Mouse (Mus musculus) stomach, embryonic 16.5 days (tissue): ENCODE measurements around the gene Zfp146. TPM values are rescaled to one million over a fixed set of nuclear protein-coding genes. Genes with fewer than 3 reads are reported as not detected.

Experiments
- ATAC-seq: fragments of 200-750 bp; cut with Nextera tagmentation; 2 replicates; pipeline ENCODE4 v1.8.0; 2017; ENCODE audit warnings: moderate number of reproducible peaks, moderate TSS enrichment; ENCODE audit not compliant: insufficient read depth, low FRiP score
- H3K27ac ChIP-seq: fragments of 300-500 bp; sonication (generic); 2 replicates; pipeline ENCODE4 v1.5.1; 2014; ENCODE audit warnings: low read length
- H3K27me3 ChIP-seq: fragments of 300-500 bp; sonication (generic); 2 replicates; pipeline ENCODE4 v1.6.1; 2014; ENCODE audit warnings: low read length, control low read depth, mixed read lengths; ENCODE audit not compliant: control insufficient read depth, insufficient read depth
- H3K36me3 ChIP-seq: fragments of 300-500 bp; sonication (generic); 2 replicates; pipeline ENCODE4 v1.6.1; 2014; ENCODE audit warnings: low read length; ENCODE audit not compliant: control insufficient read depth, insufficient read depth
- H3K4me1 ChIP-seq: fragments of 300-500 bp; sonication (generic); 2 replicates; pipeline ENCODE4 v1.6.1; 2014; ENCODE audit warnings: low read length, control low read depth, mixed read lengths; ENCODE audit not compliant: control insufficient read depth, insufficient read depth
- H3K4me2 ChIP-seq: fragments of 300-500 bp; sonication (generic); 2 replicates; pipeline ENCODE4 v1.6.1; 2014; ENCODE audit warnings: low read depth, low read length, mixed read lengths
- H3K4me3 ChIP-seq: fragments of 300-500 bp; sonication (generic); replicated peaks from 2 replicates; pipeline ENCODE4 v1.5.1; 2014; ENCODE audit warnings: mild to moderate bottlenecking, low read length
- H3K9ac ChIP-seq: fragments of 300-500 bp; sonication (generic); 2 replicates; pipeline ENCODE4 v1.6.1; 2014; ENCODE audit warnings: low read length
- H3K9me3 ChIP-seq: fragments of 300-500 bp; sonication (generic); replicated peaks from 2 replicates; pipeline ENCODE4 v1.6.1; 2016; ENCODE audit warnings: low read length, control low read depth; ENCODE audit not compliant: control insufficient read depth
- WGBS: fragments of 180-500 bp; shearing (Covaris S2); extraction: QIAGEN DNeasy Blood & Tissue Kit; methylation state at CpG from one replicate; pipeline ENCODE4 v1.1.7; 2014; 5-methylcytosine and 5-hydroxymethylcytosine counted together
- polyA plus RNA-seq: library from polyadenylated mRNA; unstranded; fragments of >200 nt; fragmentation: Nextera tagmentation; extraction: Ambion mirVana; gene quantifications from 2 replicates; pipeline ENCODE4 v1.2.1, GENCODE M21; 2015

Gene Zfp146
- polyA plus RNA-seq, 1 experiment from 2014 or later: 12.6 TPM

DNA sequence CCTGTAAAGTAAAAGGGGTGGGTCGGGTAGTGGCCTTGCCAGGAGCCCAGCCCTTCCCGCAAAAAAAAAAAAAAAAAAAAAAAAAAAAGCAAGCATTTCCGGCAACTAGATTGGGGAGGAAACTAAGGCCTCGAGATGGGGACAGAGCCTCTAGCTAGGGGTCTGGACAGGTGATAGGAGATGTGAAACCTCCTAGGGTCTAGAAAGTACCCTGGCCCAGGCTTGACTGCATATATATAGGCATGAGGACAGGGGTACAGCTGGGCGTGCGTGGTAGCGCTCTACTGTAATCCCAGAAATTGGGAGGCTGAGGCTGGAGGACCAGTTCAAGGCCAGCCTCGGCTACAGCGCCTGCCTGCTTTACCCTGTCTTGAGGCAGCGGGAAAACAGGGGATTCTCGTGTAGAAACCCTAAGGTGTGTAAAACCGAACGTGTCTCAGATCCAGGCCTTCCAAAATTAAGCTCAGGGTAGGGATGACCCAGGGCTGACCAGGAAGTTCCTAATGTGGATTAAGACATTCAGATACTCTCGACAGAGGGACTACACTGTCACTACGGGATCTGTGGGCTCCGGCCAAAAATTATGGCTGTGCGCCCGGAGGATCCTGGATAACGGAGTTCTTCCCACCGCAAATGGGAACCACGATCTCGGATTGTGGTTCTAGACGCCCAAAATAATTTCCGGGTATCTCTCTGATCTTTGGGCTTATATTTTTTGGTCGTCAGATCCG is 24.7 kb upstream of the Zfp146 start:
- peak overlapping the region; percentile 96 for H3K27ac ChIP-seq
- peak overlapping the region; percentile 87 for H3K4me3 ChIP-seq
- H3K9ac ChIP-seq: peak overlapping the region; percentile 86
- peak overlapping the region; percentile 90 for H3K4me2 ChIP-seq
- peaks cover 22% of the 10 kb centered on the region for H3K4me1 ChIP-seq
- WGBS: under 1% methylated on average over 26 of the region's 26 CpGs
- H3K9me3 ChIP-seq: no peaks in the 10 kb centered on the region
- ATAC-seq: peak; percentile 16; the same call in 1 of the 2 replicates
- H3K36me3 ChIP-seq: peaks cover 10% of the 10 kb centered on the region; the same call in 1 of the 2 replicates
- H3K27me3 ChIP-seq: no peaks in the 10 kb centered on the region

DNA sequence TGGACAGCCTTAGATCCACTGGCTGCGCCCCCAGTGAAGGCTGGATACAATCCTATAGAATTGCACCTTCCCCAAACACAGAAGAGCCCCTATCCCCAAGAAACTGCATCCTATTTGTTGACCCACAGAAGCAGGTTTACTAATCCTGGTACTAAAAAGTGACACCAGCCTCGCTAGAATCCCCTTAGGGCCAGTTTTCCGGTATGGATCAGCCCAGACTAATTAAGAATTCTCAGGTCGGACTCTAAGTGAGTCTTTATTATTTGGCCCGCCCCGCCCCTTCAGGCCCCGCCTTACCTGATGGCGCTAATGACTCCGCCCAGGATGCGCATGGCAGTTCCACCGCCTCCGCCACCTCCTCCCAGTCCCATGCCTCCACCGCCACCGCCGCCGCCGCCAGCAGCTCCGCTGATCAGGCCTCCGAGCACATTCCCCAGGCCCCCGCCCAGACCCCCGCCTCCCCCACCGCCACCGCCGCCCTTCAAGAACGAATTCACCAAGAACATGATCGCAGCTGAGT is 24.1 kb upstream of the Zfp146 start:
- Histone ChIP-seq H3K9me3 (no peaks in the 10 kb centered on the region), H3K36me3 (peaks cover 10% of the 10 kb centered on the region; the same call in 1 of the 2 replicates), H3K4me2 (peak overlapping the region; percentile 90), H3K27me3 (no peaks in the 10 kb centered on the region), H3K4me3 (peak overlapping the region; percentile 87), H3K9ac (peak overlapping the region; percentile 86), H3K4me1 (peaks cover 22% of the 10 kb centered on the region), H3K27ac (peak overlapping the region; percentile 96)
- ATAC-seq: peak; percentile 63
- 1% methylated on average over 26 of the region's 26 CpGs for WGBS

DNA sequence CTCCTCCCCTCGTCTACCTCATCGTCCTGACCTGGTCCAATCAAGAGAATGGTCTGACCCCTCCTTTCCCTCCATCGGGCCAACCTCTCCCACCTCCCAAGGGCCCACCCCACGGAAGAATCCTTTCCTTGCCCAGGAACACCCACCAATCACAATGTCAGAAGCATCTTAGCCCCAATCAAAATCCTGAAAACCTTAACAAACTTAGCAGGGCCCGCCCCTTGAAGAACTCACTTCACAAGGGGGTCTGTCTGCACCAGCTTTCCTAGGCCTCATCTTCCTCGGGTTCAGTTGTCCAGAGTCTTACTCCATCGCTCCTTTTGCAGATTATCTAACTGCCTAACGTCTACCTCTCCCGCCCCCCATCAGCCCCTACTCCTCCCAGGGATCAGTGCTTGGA is 23.5 kb upstream of the Zfp146 start:
- WGBS: 34% methylated on average over 9 of the region's 9 CpGs
- no peak; the same call in 1 of the 2 replicates for ATAC-seq
- H3K4me3 ChIP-seq: peak overlapping the region; percentile 87
- peak overlapping the region; percentile 90 for H3K4me2 ChIP-seq
- H3K9ac ChIP-seq: peak overlapping the region; percentile 86
- no peaks in the 10 kb centered on the region for H3K27me3 ChIP-seq
- H3K4me1 ChIP-seq: peaks cover 22% of the 10 kb centered on the region
- H3K9me3 ChIP-seq: no peaks in the 10 kb centered on the region
- peaks cover 10% of the 10 kb centered on the region; the same call in 1 of the 2 replicates for H3K36me3 ChIP-seq
- H3K27ac ChIP-seq: peak overlapping the region; percentile 96

DNA sequence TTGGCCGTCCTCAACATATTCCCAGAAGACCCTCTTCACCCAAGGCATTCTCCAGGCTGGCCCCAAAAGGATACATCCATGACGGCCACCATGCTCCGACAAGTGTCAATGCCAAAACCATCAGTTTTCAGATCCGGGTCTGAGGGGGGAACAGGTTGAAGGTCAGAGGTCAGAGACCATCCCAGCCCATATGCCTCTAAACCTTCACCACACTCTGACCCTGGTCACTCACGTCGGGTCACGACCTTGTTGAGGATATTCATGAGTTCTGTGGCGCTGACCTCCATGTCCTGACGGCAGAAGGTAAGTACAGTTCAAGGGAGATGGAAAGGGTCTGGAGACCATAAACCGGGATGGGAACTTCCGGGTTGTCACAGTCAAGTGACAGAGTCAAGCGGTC is 22.5 kb upstream of the Zfp146 start:
- whole genome bisulfite sequencing: 86% methylated on average over 12 of the region's 12 CpGs
- no peak overlapping the region for H3K27ac ChIP-seq

DNA sequence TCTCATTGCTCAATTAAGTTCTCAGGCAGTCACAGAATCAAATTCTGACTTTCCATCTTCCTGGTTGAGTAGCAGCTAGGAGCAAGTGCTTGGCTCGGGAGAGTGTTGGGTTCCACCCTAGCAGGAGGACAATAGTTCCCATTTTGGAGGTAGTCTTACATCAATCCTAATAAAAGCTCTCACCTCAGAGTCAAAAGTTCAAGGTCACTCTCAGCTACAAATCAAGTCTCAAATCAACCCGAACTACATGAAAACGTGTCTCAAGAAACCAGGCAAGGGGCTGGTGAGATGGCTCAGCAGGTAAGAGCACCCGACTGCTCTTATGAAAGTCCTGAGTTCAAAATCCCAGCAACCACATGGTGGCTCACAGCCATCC is 19.6 kb upstream of the Zfp146 start:
- ATAC-seq: no peak
- peaks cover 17% of the 10 kb centered on the region for H3K36me3 ChIP-seq
- no peak overlapping the region for H3K27ac ChIP-seq
- no peak overlapping the region for H3K9ac ChIP-seq
- 76% methylated on average over 4 of the region's 4 CpGs for WGBS
- H3K4me2 ChIP-seq: no peak overlapping the region
- H3K9me3 ChIP-seq: no peaks in the 10 kb centered on the region
- peaks cover 16% of the 10 kb centered on the region for H3K4me1 ChIP-seq
- H3K27me3 ChIP-seq: no peaks in the 10 kb centered on the region
- H3K4me3 ChIP-seq: no peak overlapping the region

More for the DNA sequence above, 22.5 kb upstream of the Zfp146 start:
- no peak for ATAC-seq
- Histone ChIP-seq H3K4me3 (no peak overlapping the region), H3K4me2 (no peak overlapping the region), H3K27me3 (no peaks in the 10 kb centered on the region), H3K9me3 (no peaks in the 10 kb centered on the region), H3K9ac (no peak overlapping the region), H3K4me1 (peaks cover 22% of the 10 kb centered on the region), H3K36me3 (peaks cover 10% of the 10 kb centered on the region; the same call in 1 of the 2 replicates)

DNA sequence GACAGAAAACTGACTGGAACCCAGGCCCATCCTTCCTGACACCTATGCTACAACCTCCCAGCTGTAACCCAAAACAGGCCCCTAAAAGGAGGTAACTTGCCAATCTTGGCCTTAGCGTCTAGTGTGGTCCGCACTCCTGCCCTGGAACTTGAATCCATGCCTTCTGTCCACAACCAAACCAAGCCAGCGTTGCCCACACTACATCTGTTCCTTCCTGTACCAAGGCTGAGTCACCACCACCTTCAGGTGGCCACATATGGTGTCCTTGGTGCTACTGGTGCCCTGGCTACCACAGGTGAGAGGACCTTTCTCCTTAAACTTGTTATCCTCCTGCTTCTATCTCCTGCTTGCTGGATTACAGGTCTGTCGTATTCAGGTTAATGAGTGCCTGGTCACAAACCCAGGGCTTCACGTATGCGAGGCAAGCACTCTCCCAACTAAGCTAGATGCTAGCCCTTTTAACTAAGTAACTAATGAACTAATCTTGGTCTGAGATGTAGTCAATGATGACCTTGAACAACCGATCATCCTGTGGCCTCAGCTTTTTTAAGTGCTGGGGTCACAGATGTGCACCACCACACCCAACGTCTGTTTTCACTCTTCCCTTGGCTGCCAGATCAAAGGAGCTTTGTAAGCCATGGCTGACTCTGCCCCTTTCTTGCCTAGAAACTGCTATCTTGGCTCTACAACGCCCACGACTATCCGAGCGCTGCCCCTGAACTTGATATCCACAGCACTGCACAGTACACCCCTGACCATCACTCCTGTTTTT is 19.0 kb upstream of the Zfp146 start:
- no peaks in the 10 kb centered on the region for H3K9me3 ChIP-seq
- peaks cover 17% of the 10 kb centered on the region for H3K36me3 ChIP-seq
- ATAC-seq: no peak
- H3K27me3 ChIP-seq: no peaks in the 10 kb centered on the region
- H3K4me2 ChIP-seq: no peak overlapping the region
- 79% methylated on average over 12 of the region's 12 CpGs for WGBS
- H3K27ac ChIP-seq: no peak overlapping the region
- no peak overlapping the region for H3K9ac ChIP-seq
- H3K4me1 ChIP-seq: peaks cover 19% of the 10 kb centered on the region
- no peak overlapping the region for H3K4me3 ChIP-seq

DNA sequence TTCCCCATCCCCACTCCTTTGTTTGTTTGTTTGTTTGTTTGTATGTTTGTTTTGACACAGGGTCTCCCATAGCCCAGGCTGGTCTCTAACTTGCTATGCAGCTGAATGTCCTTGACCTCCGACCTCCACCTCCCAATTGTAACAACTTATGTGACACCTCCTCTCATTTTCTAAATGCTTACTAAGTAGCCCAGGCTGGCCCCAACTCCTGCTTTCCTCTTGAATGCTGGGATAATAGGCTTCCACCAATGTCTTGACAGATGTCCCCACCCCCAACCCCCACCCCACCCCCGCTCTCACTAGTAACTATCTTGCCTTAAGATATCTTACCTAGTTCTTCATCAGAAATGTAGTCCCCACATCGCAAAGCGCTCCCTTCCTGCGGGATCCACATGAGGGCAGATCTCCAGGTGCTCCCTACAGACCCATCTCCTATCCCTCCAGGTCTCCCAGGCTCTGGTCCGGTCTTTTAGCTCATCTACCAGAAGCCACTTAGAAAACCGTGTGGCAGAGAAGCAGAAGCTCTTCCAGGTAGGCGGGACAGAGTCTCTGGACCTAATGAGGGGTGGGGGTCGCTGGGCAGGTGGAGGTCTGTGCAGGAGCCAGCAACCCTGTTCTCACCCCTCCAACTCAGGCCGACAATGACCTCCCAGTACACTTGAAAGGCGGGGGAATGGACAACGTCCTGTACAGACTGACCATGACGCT is 15.2 kb upstream of the Zfp146 start:
- Histone ChIP-seq H3K9me3 (no peaks in the 10 kb centered on the region), H3K4me3 (no peak overlapping the region), H3K4me1 (peaks cover 7% of the 10 kb centered on the region; the same call in 1 of the 2 replicates), H3K27ac (no peak overlapping the region), H3K27me3 (no peaks in the 10 kb centered on the region), H3K4me2 (no peak overlapping the region), H3K9ac (no peak overlapping the region), H3K36me3 (peaks cover 7% of the 10 kb centered on the region)
- WGBS: 66% methylated on average over 13 of the region's 13 CpGs
- no peak for ATAC-seq

DNA sequence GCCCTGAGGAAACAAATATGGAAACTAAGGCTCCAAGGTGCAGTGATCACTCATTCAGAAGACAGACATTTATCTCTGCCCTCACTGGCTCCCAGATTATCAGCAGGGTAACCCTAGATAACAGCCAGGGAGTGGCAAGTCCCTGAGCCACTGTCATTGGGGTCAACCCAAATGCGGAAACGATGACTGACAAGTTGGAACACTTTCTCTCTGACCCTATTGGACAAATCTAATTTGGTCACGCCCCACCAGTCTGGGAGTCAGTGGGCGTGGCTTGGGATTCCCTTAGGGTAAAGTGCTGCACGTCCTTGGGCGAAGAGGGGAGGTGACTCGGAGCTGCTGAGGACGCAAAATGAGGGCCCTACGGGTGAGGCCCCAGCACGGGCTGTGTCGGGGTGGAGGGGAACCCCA is 14.3 kb upstream of the Zfp146 start, which contains the start of gene Cox7a1:
Cox7a1 (plus strand) TSS at position 266 of the 411 bp plus-strand sequence.
- ATAC-seq: peak; percentile 87
- Histone ChIP-seq H3K4me3 (peak within 1 kb of the TSS; percentile 30), H3K27me3 (no peaks in the 10 kb centered on the region), H3K36me3 (peaks cover 7% of the 10 kb centered on the region), H3K9me3 (no peaks in the 10 kb centered on the region), H3K9ac (peak within 1 kb of the TSS; percentile 53), H3K27ac (peak within 1 kb of the TSS; percentile 26; the same call in 1 of the 2 replicates), H3K4me1 (peaks cover 7% of the 10 kb centered on the region; the same call in 1 of the 2 replicates), H3K4me2 (peak within 1 kb of the TSS; percentile 48)
- WGBS: 2% methylated on average over 11 of the region's 11 CpGs
